ENCODE assay signal across 21 mouse cellular contexts in genomic region chr6:145581366-145582170, GRCm38 (mm10). TPM values are rescaled to one million over a fixed set of nuclear protein-coding genes. Genes with fewer than 3 reads are reported as not detected.
DNase-seq lines count a peak whose midpoint lies in the region; ATAC-seq and TF ChIP-seq lines count a peak whose summit lies in the region.
"Had no signal": no experiment of that assay in that cellular context is flagged by ENCODE, and none has a peak within 500 bp of the region (broad histone marks: within the 10 kb centered on the region; RNA-seq: fewer than 3 reads in every experiment).

No protein-coding gene starts in this region.

- H3K79me2 ChIP-seq in myocyte (ENCODE audit: control insufficient read depth, insufficient read depth), result no peaks in the 10 kb centered on the region

- H3K4me1 ChIP-seq in heart, embryonic 12.5 days (replicated peaks), result peaks cover 27% of the 10 kb centered on the region
- no peaks in the 10 kb centered on the region for H3K4me1 ChIP-seq in liver, embryonic 16.5 days (ENCODE audit: control insufficient read depth, low read depth, low read length)
- H3K4me1 ChIP-seq in liver, embryonic 12.5 days, result no peaks in the 10 kb centered on the region
- H3K4me1 ChIP-seq in heart, embryonic 16.5 days (ENCODE audit: control insufficient read depth, insufficient read depth, low read length), result peaks cover 25% of the 10 kb centered on the region

- ATAC-seq in heart, embryonic 12.5 days (ENCODE audit: insufficient number of reproducible peaks, low FRiP score), result no peak
- peak; percentile 47; the same call in 1 of the 2 replicates for ATAC-seq in liver, embryonic 16.5 days (ENCODE audit: low read depth)
- no peak for ATAC-seq in liver, embryonic 12.5 days
- ATAC-seq in heart, embryonic 16.5 days (replicated peaks; ENCODE audit: extremely low read depth, insufficient read depth, low FRiP score), result no peak
- ATAC-seq: midbrain, embryonic 15.5 days had no signal

- intact Hi-C loops in heart, postnatal 25 days (cut with DNase I), result no loop called here

- TF ChIP-seq POLR2A in myocyte (IDR thresholded peaks at IDR 0.05; ENCODE audit: insufficient read length, low read depth), result no peak

- H3K36me3 ChIP-seq in heart, embryonic 12.5 days, result no peaks in the 10 kb centered on the region
- no peaks in the 10 kb centered on the region for H3K36me3 ChIP-seq in liver, embryonic 16.5 days (ENCODE audit: control insufficient read depth, insufficient read depth)
- H3K36me3 ChIP-seq in liver, embryonic 12.5 days, result no peaks in the 10 kb centered on the region
- no peaks in the 10 kb centered on the region for H3K36me3 ChIP-seq in heart, embryonic 16.5 days (ENCODE audit: control insufficient read depth, insufficient read depth)
- no peaks in the 10 kb centered on the region for H3K36me3 ChIP-seq in myocyte (ENCODE audit: control insufficient read depth, insufficient read depth)
- H3K36me3 ChIP-seq: G1E; midbrain, embryonic 15.5 days; neural tube, embryonic 12.5 days had no signal

- H3K9ac ChIP-seq in heart, embryonic 12.5 days, result no peak overlapping the region
- no peak overlapping the region for H3K9ac ChIP-seq in liver, embryonic 16.5 days (ENCODE audit: low read depth, low read length)
- no peak overlapping the region for H3K9ac ChIP-seq in liver, embryonic 12.5 days
- peak overlapping the region; percentile 16; the same call in 1 of the 2 replicates for H3K9ac ChIP-seq in heart, embryonic 16.5 days (ENCODE audit: low read length)
- H3K9ac ChIP-seq: liver, embryonic 14.5 days; midbrain, embryonic 15.5 days; neural tube, embryonic 12.5 days had no signal

- no peak for DNase-seq in heart, postnatal 25 days (ENCODE audit: low spot score)
- no peak for DNase-seq in gastrocnemius, postnatal 4 days (ENCODE audit: low spot score in 2 of 2)
- DNase-seq: adrenal gland, adult 2 months; cerebellum, adult 11-12 months; gastrocnemius, postnatal 25 days; kidney, postnatal 14 days; layer of hippocampus, postnatal 36 days; left cerebral cortex, postnatal 4 days; lung, postnatal 36 days; thymus, adult 18-20 months had no signal

- no peak overlapping the region for H3K4me3 ChIP-seq in heart, embryonic 12.5 days
- no peak overlapping the region for H3K4me3 ChIP-seq in liver, embryonic 16.5 days (ENCODE audit: low read depth, low read length)
- H3K4me3 ChIP-seq in liver, embryonic 12.5 days, result no peak overlapping the region
- H3K4me3 ChIP-seq in heart, embryonic 16.5 days (ENCODE audit: low read length), result no peak overlapping the region
- H3K4me3 ChIP-seq in myocyte, result no peak overlapping the region
- H3K4me3 ChIP-seq: midbrain, embryonic 15.5 days; neural tube, embryonic 12.5 days had no signal

- WGBS in heart, embryonic 12.5 days, result 46% methylated on average over 10 of the region's 10 CpGs
- WGBS in liver, embryonic 16.5 days (ENCODE audit: insufficient replicate concordance), result 45% methylated on average over 10 of the region's 10 CpGs
- WGBS in liver, embryonic 12.5 days (ENCODE audit: insufficient replicate concordance), result 54% methylated on average over 10 of the region's 10 CpGs
- 39% methylated on average over 10 of the region's 10 CpGs for WGBS in heart, embryonic 16.5 days

- H3K4me2 ChIP-seq in heart, embryonic 12.5 days, result peak overlapping the region; percentile 47
- no peak overlapping the region for H3K4me2 ChIP-seq in liver, embryonic 16.5 days (ENCODE audit: low read depth, low read length)
- no peak overlapping the region for H3K4me2 ChIP-seq in liver, embryonic 12.5 days
- H3K4me2 ChIP-seq in heart, embryonic 16.5 days (ENCODE audit: low read depth, low read length), result peak overlapping the region; percentile 26; the same call in 1 of the 2 replicates
- H3K4me2 ChIP-seq in myocyte (ENCODE audit: low read depth), result no peak overlapping the region
- H3K4me2 ChIP-seq: midbrain, embryonic 15.5 days; neural tube, embryonic 12.5 days had no signal

- no peaks in the 10 kb centered on the region for H3K27me3 ChIP-seq in heart, embryonic 12.5 days (replicated peaks)
- H3K27me3 ChIP-seq in liver, embryonic 16.5 days (ENCODE audit: control insufficient read depth, insufficient read depth, low read depth, low read length), result no peaks in the 10 kb centered on the region
- no peaks in the 10 kb centered on the region for H3K27me3 ChIP-seq in liver, embryonic 12.5 days (replicated peaks)
- no peaks in the 10 kb centered on the region for H3K27me3 ChIP-seq in heart, embryonic 16.5 days (ENCODE audit: control insufficient read depth, insufficient read depth, low read length)
- peaks cover 10% of the 10 kb centered on the region for H3K27me3 ChIP-seq in myocyte (ENCODE audit: control insufficient read depth, insufficient read depth, insufficient read length)
- H3K27me3 ChIP-seq: midbrain, embryonic 15.5 days; neural tube, embryonic 12.5 days had no signal

- peak overlapping the region; percentile 8; the same call in 1 of the 2 replicates for H3K27ac ChIP-seq in heart, embryonic 12.5 days (ENCODE audit: poor library complexity, severe bottlenecking)
- H3K27ac ChIP-seq in liver, embryonic 16.5 days (ENCODE audit: low read length), result no peak overlapping the region
- no peak overlapping the region for H3K27ac ChIP-seq in liver, embryonic 12.5 days
- H3K27ac ChIP-seq in heart, embryonic 16.5 days (ENCODE audit: low read length), result no peak overlapping the region
- H3K27ac ChIP-seq: liver, embryonic 14.5 days; midbrain, embryonic 15.5 days; neural tube, embryonic 12.5 days had no signal

- no peaks in the 10 kb centered on the region for H3K9me3 ChIP-seq in heart, embryonic 12.5 days (replicated peaks)
- no peaks in the 10 kb centered on the region for H3K9me3 ChIP-seq in liver, embryonic 16.5 days (replicated peaks; ENCODE audit: control insufficient read depth, low read length)
- no peaks in the 10 kb centered on the region for H3K9me3 ChIP-seq in liver, embryonic 12.5 days (replicated peaks)
- H3K9me3 ChIP-seq in heart, embryonic 16.5 days (replicated peaks; ENCODE audit: control insufficient read depth, low read length), result no peaks in the 10 kb centered on the region
- H3K9me3 ChIP-seq: midbrain, embryonic 15.5 days; neural tube, embryonic 12.5 days had no signal

- no peak overlapping the region for H3ac ChIP-seq in myocyte (ENCODE audit: control insufficient read depth, insufficient read length)

TF ChIP-seq in myocyte, 11 proteins besides CTCF, POLR2A, EP300 and RAD21:
- TF ChIP-seq E2F4 (IDR thresholded peaks at IDR 0.05; ENCODE audit: insufficient read depth) (no peak), MYOG (IDR thresholded peaks at IDR 0.05; ENCODE audit: control insufficient read depth in 1 of 3, insufficient read depth in 1 of 3, insufficient read length in 2 of 3, low read depth in 2 of 3) (peak in 2 of 3 experiments; percentile 5 to 19)

RNA-seq across cellular contexts. Expression of gene Lmntd1, which starts 32.6 kb away (rescaled TPM):
- polyA plus RNA-seq in heart, embryonic 12.5 days (2016; fragmentation: Nextera tagmentation; extraction: Ambion mirVana), result 7.0 and 7.7 TPM in 2 replicates
- total RNA-seq in heart, postnatal 25 days (2021), result 1 to 10 TPM; 2.1 to 2.3 TPM
- 0.12 TPM in 1 of 2 replicates, not detected in the other for polyA plus RNA-seq in liver, embryonic 16.5 days (2015; fragmentation: Nextera tagmentation; extraction: Ambion mirVana)
- not detected in 2 replicates for polyA plus RNA-seq in liver, embryonic 12.5 days (2016; fragmentation: Nextera tagmentation; extraction: Ambion mirVana)
- polyA plus RNA-seq in heart, embryonic 16.5 days (2015; fragmentation: Nextera tagmentation; extraction: Ambion mirVana), result 10.9 and 16.8 TPM in 2 replicates
- polyA plus RNA-seq in myocyte (2012; fragmentation: generic; extraction: Trizol), result not detected
- under 1 TPM; 0.56 to 0.57 TPM for total RNA-seq in gastrocnemius, postnatal 4 days (2021)
- polyA plus RNA-seq: G1E had no signal

RNA-seq across cellular contexts. Expression of gene Tuba3b, which starts 34.0 kb away (rescaled TPM):
- polyA plus RNA-seq in heart, embryonic 12.5 days (2016; fragmentation: Nextera tagmentation; extraction: Ambion mirVana), result not detected in 2 replicates
- total RNA-seq in heart, postnatal 25 days (2021), result under 1 TPM in 1 of 2 experiments, not detected in 1; 0.20 TPM
- polyA plus RNA-seq in liver, embryonic 16.5 days (2015; fragmentation: Nextera tagmentation; extraction: Ambion mirVana), result not detected in 2 replicates
- not detected in 2 replicates for polyA plus RNA-seq in liver, embryonic 12.5 days (2016; fragmentation: Nextera tagmentation; extraction: Ambion mirVana)
- polyA plus RNA-seq in heart, embryonic 16.5 days (2015; fragmentation: Nextera tagmentation; extraction: Ambion mirVana), result 0.24 and 0.58 TPM in 2 replicates
- not detected for polyA plus RNA-seq in myocyte (2012; fragmentation: generic; extraction: Trizol)
- not detected for total RNA-seq in gastrocnemius, postnatal 4 days (2021)
- total RNA-seq: adrenal gland, adult 2 months; G1E; gastrocnemius, postnatal 25 days; layer of hippocampus, postnatal 36 days; left cerebral cortex, postnatal 4 days had no signal
- polyA plus RNA-seq: adrenal gland, adult 2 months; embryonic facial prominence, embryonic 11.5 days; frontal cortex, adult 2 months; G1E; liver, embryonic 14.5 days; midbrain, embryonic 15.5 days; neural tube, embryonic 12.5 days had no signal

Comparison
In these comparisons a context has a peak if more than half of its experiments do, and no peak if none do; other contexts are left out.
1. H3K4me2 ChIP-seq: peak in heart, embryonic 12.5 days (single experiment) and heart, embryonic 16.5 days (single experiment); none in liver, embryonic 16.5 days (single experiment), liver, embryonic 12.5 days (single experiment) and myocyte (single experiment).